Mouse (Mus musculus): ENCODE measurements at regions not wholly inside any gene's neighbourhood (a gene's known extent, or its start where the extent isn't known, plus 50 kb on each side); places are given as distances from the start of the nearest gene placed in this dataset.

GRCm38 (mm10) chr8:5601116-5601515 is 496.0 kb upstream of the Slc10a2 start:
- DNase-seq = peak; percentile 98

DNA sequence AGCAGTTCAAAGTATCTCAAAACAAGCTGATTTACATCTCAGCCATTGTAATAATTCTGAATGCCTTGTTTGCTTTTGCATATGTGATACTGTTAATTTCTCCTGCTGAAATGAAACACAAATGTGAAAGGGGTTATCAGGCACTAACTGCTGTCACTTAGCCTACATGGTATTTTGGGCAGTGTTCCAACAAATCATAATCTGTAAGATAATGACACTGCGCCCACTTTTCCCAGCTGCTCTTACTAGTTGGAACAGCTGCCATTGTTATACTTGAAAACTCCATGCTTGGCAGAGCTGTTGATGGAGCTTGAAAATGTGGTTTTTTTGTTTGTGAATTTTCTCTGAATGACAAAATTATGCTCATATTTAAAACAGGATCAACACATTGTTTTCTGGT is 486.4 kb upstream of the Slc10a2 start:
- DNase-seq = no peak

Measured in cerebellum, adult 9-10 months (tissue).